Mouse (Mus musculus) limb, embryonic 14.5 days (tissue): Measurements from ENCODE around the gene Abcf1. TPM values are rescaled to one million over a fixed set of nuclear protein-coding genes. Genes with fewer than 3 reads are reported as not detected.

ENCODE experiments used
- ATAC-seq: fragments of 200-750 bp; cut with Nextera tagmentation; 2 replicates; pipeline ENCODE4 v1.8.0; 2017; ENCODE audit warnings: low read depth, moderate number of reproducible peaks, moderate TSS enrichment; ENCODE audit not compliant: low FRiP score
- DNase-seq: peaks from one replicate; pipeline ENCODE4 v3.0.0-alpha.2; 2015; ENCODE audit warnings: low spot score
- H3K27ac ChIP-seq: fragments of 300-500 bp; sonication (generic); replicated peaks from 2 replicates; pipeline ENCODE4 v1.5.1; 2014; ENCODE audit warnings: low read depth, mild to moderate bottlenecking, low read length, moderate library complexity, mixed read lengths
- H3K27me3 ChIP-seq: fragments of 300-500 bp; sonication (generic); 2 replicates; pipeline ENCODE4 v1.6.1; 2014; ENCODE audit warnings: low read length, mixed read lengths; ENCODE audit not compliant: control insufficient read depth, insufficient read depth
- H3K36me3 ChIP-seq: fragments of 300-500 bp; sonication (generic); 2 replicates; pipeline ENCODE4 v1.6.1; 2014; ENCODE audit warnings: mild to moderate bottlenecking, low read length, moderate library complexity, mixed read lengths; ENCODE audit not compliant: control insufficient read depth, insufficient read depth
- H3K4me1 ChIP-seq: fragments of 300-500 bp; sonication (generic); 2 replicates; pipeline ENCODE4 v1.6.1; 2014; ENCODE audit warnings: antibody characterized with exemption, low read length, mixed read lengths; ENCODE audit not compliant: control insufficient read depth, insufficient read depth
- H3K4me2 ChIP-seq: fragments of 300-500 bp; sonication (generic); replicated peaks from 2 replicates; pipeline ENCODE4 v1.6.1; 2014; ENCODE audit warnings: low read depth, mild to moderate bottlenecking, low read length, moderate library complexity; ENCODE audit not compliant: severe bottlenecking
- H3K4me3 ChIP-seq: fragments of 300-500 bp; sonication (generic); replicated peaks from 2 replicates; pipeline ENCODE4 v1.5.1; 2014; ENCODE audit warnings: low read length
- H3K9ac ChIP-seq: fragments of 300-500 bp; sonication (generic); 2 replicates; pipeline ENCODE4 v1.6.1; 2014; ENCODE audit warnings: mild to moderate bottlenecking, low read depth, low read length, moderate library complexity; ENCODE audit not compliant: severe bottlenecking
- H3K9me3 ChIP-seq: fragments of 300-500 bp; sonication (generic); 2 replicates; pipeline ENCODE4 v1.6.1; 2016; ENCODE audit warnings: low read length; ENCODE audit not compliant: control insufficient read depth
- POLR2A ChIP-seq: fragments of 200-500 bp; IDR thresholded peaks from 2 replicates; pipeline ENCODE4 v1.8.0; 2012; ENCODE audit warnings: inconsistent platforms, mild to moderate bottlenecking, moderate library complexity, borderline replicate concordance; ENCODE audit not compliant: insufficient read depth, insufficient read length; ENCODE audit errors: extremely low read depth
- WGBS: fragments of 180-500 bp; shearing (Covaris S2); extraction: QIAGEN DNeasy Blood & Tissue Kit; methylation state at CpG from one replicate; pipeline ENCODE4 v1.1.7; 2014; 5-methylcytosine and 5-hydroxymethylcytosine counted together
- polyA plus RNA-seq, 2 experiments: library from polyadenylated mRNA; depleted of rRNA in 1 of 2; stranded (reverse) in 1 of 2; unstranded in 1 of 2; fragments of >200 nt; fragmentation: Nextera tagmentation in 1 of 2; extraction: Ambion mirVana in 1 of 2; gene quantifications; 2 replicates each; pipeline versions ENCODE4 v1.2.1 to v1.2.3; 2012 to 2014

Gene Abcf1
- polyA plus RNA-seq, 2 experiments = 77.2 to 83.1 TPM

- WGBS = 5% methylated on average over 17 of the region's 17 CpGs
- DNase-seq (peak; percentile 81), ATAC-seq (peak; percentile 76)
- peaks cover 13% of the 10 kb centered on the region for H3K36me3 ChIP-seq
- H3K9ac ChIP-seq = no peak overlapping the region
- H3K27ac ChIP-seq = no peak overlapping the region
- H3K4me2 ChIP-seq = peak overlapping the region; percentile 77; the same call in 1 of the 2 replicates
- H3K9me3 ChIP-seq = no peaks in the 10 kb centered on the region
- H3K27me3 ChIP-seq = no peaks in the 10 kb centered on the region
- H3K4me3 ChIP-seq = peak overlapping the region; percentile 58
- peaks cover 2% of the 10 kb centered on the region; the same call in 1 of the 2 replicates for H3K4me1 ChIP-seq
- no peak for TF ChIP-seq POLR2A
Observed at GRCm38 (mm10) chr17:35993675-35994074, 24.1 kb upstream of the Abcf1 start.

DNA sequence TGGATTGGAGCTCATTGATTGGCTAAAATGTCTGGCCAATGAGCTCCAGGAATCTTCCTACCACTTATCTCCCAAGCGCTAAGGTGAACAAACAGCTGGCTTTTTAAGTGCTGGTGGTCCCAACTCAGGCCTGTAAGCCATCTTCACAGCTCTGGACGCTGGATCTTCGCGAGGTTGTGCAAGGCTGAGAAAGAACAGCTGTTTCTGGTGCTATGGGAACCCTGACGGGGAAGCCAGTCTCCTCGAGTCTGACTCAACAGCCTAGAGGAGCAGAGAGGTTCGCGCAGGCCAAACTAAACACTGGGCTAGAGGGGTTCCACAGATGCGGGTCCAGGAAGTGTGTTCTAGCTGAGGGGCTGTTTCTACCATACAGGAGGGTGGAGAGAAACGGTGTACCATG is 22.2 kb upstream of the Abcf1 start:
- TF ChIP-seq POLR2A = no peak
- Histone ChIP-seq H3K27me3 (no peaks in the 10 kb centered on the region), H3K4me2 (no peak overlapping the region), H3K36me3 (peaks cover 32% of the 10 kb centered on the region), H3K27ac (no peak overlapping the region), H3K4me1 (peaks cover 2% of the 10 kb centered on the region; the same call in 1 of the 2 replicates), H3K9me3 (no peaks in the 10 kb centered on the region), H3K9ac (no peak overlapping the region), H3K4me3 (no peak overlapping the region)
- 42% methylated on average over 10 of the region's 10 CpGs for WGBS
- DNase-seq (no peak), ATAC-seq (no peak)

DNA sequence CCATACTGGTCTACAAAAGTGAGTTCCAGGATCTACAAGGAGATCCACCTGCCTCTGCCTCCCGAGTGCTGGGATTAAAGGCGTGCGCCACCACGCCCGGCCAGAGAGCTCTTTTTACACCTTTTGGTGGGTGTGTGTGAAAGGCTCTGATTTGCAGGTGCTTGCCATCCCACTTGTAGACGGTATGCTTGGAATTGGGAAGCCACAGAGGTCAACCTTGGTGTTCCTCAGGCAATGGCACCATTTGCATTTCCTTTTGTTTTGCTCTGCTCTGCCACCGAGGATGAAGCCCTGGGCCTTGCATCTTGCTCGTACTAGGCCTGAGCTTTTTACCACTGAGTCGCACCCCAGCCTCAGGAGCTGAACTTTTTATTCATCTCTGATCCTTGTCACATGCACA is 12.2 kb upstream of the Abcf1 start:
- no peak overlapping the region for H3K4me3 ChIP-seq
- H3K9me3 ChIP-seq = no peaks in the 10 kb centered on the region
- H3K4me1 ChIP-seq = peaks cover 11% of the 10 kb centered on the region; the same call in 1 of the 2 replicates

DNA sequence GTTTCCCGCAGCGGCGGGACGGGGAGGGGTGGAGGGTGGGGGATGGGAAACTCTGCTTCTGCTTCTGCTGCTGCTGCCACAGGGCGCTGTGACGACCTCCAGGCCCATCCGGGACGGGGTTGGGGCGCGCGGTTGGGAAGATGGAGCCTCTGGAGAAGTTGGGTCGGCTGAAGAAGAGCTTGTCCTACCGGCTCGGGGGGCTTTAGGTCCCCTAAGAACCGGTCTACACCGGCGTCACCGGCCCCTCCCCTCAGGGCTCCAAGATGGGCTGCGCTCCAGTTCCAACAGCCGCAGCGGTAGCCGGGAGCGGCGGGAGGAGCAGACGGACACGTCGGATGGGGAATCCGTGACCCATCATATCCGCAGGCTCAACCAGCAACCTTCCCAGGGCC is 10.8 kb upstream of the Abcf1 start:
- DNase-seq = peak; percentile 52
- 0% methylated on average over 22 of the region's 29 CpGs for WGBS
- TF ChIP-seq POLR2A = no peak

More for the DNA sequence above, 12.2 kb upstream of the Abcf1 start:
- Histone ChIP-seq H3K9ac (no peak overlapping the region), H3K36me3 (peaks cover 49% of the 10 kb centered on the region), H3K4me2 (no peak overlapping the region), H3K27me3 (no peaks in the 10 kb centered on the region), H3K27ac (no peak overlapping the region)
- TF ChIP-seq POLR2A = no peak
- WGBS = 92% methylated on average over 9 of the region's 9 CpGs
- DNase-seq (no peak), ATAC-seq (no peak)

DNA sequence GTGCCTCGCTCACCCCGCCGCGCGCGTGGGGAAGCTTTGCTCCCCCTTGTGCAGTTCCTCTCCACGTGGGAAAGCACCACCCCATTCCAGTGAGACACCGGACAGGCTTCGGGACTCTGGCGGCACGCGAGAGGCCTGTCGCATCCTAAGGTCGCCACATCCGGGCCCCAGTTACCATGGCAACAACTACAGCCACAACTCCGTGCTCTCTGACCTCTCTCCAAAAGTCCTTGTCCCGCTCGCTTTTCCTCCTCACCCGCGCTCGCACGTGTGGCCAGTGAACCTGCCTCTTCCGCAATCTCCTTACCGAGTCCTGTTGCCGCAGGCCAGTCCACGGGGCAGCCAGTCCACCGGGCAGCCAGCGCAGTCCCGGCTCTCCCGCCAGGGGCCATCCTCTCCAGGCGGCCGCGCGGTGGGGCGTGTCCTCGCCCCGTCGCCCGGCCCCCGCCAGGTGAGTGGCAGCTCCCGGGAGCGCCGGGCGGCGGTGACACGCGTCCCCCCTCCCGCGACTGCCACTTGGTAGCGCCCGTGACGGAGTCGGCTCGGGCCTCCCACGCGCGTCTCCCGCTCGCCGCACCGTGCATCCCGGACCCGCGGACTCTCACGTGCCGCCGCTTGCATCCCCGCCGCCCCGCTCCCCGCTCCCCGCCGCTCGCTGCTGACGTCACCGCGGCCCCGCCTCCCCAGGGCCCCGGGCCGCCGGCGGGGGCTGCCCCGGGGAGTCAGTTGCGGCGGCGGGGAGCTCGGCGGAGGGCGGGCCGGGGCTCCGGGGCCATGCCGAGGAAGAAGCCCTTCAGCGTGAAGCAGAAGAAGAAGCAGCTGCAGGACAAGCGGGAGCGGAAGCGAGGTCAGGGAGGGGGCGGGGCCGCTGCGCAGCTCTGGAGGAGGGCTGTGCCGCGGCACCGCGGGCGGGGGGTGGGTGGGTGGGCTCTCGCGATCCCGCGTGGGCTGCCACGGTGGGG is 10.1 kb upstream of the Abcf1 start, which contains the start of the genes Gnl1 and Prr3:
Gene Gnl1, plus strand, starts transcription at position 451 of the 962 bp plus-strand sequence.
Gene Prr3, minus strand, starts transcription at position 836 of the 962 bp plus-strand sequence.
- peak within 1 kb of the TSS; percentile 58 for H3K4me3 ChIP-seq
- H3K27me3 ChIP-seq = no peaks in the 10 kb centered on the region
- peak within 1 kb of the TSS; percentile 95 for H3K27ac ChIP-seq
- peak; percentile 91 for DNase-seq
- H3K9me3 ChIP-seq = no peaks in the 10 kb centered on the region
- TF ChIP-seq POLR2A = no peak
- peaks cover 11% of the 10 kb centered on the region; the same call in 1 of the 2 replicates for H3K4me1 ChIP-seq
- H3K9ac ChIP-seq = peak within 1 kb of the TSS; percentile 82
- peak within 1 kb of the TSS; percentile 73 for H3K4me2 ChIP-seq
- H3K36me3 ChIP-seq = peaks cover 33% of the 10 kb centered on the region
- WGBS = under 1% methylated on average over 51 of the region's 109 CpGs
- peak; percentile 84 for ATAC-seq

More for the DNA sequence above, 10.8 kb upstream of the Abcf1 start:
- Histone ChIP-seq H3K27me3 (no peaks in the 10 kb centered on the region), H3K9me3 (no peaks in the 10 kb centered on the region), H3K36me3 (peaks cover 35% of the 10 kb centered on the region), H3K4me2 (peak overlapping the region; percentile 73), H3K9ac (peak overlapping the region; percentile 82), H3K4me3 (peak overlapping the region; percentile 58), H3K27ac (peak overlapping the region; percentile 95), H3K4me1 (peaks cover 11% of the 10 kb centered on the region; the same call in 1 of the 2 replicates)
- ATAC-seq = peak; percentile 7
